Mouse (Mus musculus): ENCODE results near the gene Fuk. TPM values are rescaled to one million over a fixed set of nuclear protein-coding genes. Genes with fewer than 3 reads are reported as not detected.

Gene Fuk
- polyA plus RNA-seq, 1 experiment = 7.2 TPM

GRCm38 (mm10) chr8:110888441-110888840, 13.8 kb downstream of the Fuk start:
- Histone ChIP-seq H3K27me3 (ENCODE audit: control insufficient read depth, insufficient read depth, insufficient read length) (no peaks in the 10 kb centered on the region), H3K36me3 (ENCODE audit: control insufficient read depth, insufficient read depth) (no peaks in the 10 kb centered on the region), H3ac (ENCODE audit: control insufficient read depth, insufficient read length) (no peak overlapping the region), H3K79me2 (ENCODE audit: control insufficient read depth, insufficient read depth) (no peaks in the 10 kb centered on the region), H3K4me2 (ENCODE audit: low read depth) (no peak overlapping the region), H3K4me3 (no peak overlapping the region)
- TF ChIP-seq POLR2A (IDR thresholded peaks at IDR 0.05; ENCODE audit: insufficient read length, low read depth) = no peak
- TF ChIP-seq SRF (IDR thresholded peaks at IDR 0.05; ENCODE audit: control insufficient read depth, insufficient read length, low read depth) = no peak
- no peak for TF ChIP-seq TCF12 (IDR thresholded peaks at IDR 0.05; ENCODE audit: insufficient read depth, poor library complexity, severe bottlenecking)
- TF ChIP-seq TCF3 (IDR thresholded peaks at IDR 0.05; ENCODE audit: insufficient read length, low read depth) = no peak
- no peak for TF ChIP-seq MYOD1 (IDR thresholded peaks at IDR 0.05; ENCODE audit: control insufficient read depth in 1 of 3, insufficient read length in 2 of 3, low read depth in 2 of 3)
- TF ChIP-seq MAX (IDR thresholded peaks at IDR 0.05; ENCODE audit: low read depth) = no peak

- TF ChIP-seq TCF3 (IDR thresholded peaks at IDR 0.05; ENCODE audit: insufficient read length, low read depth) (no peak), USF1 (IDR thresholded peaks at IDR 0.05; ENCODE audit: low read depth) (no peak), POLR2A (IDR thresholded peaks at IDR 0.05; ENCODE audit: insufficient read length, low read depth) (no peak), SRF (IDR thresholded peaks at IDR 0.05; ENCODE audit: control insufficient read depth, insufficient read length, low read depth) (no peak), MYOD1 (IDR thresholded peaks at IDR 0.05; ENCODE audit: control insufficient read depth in 1 of 3, insufficient read length in 2 of 3, low read depth in 2 of 3) (no peak), POLR2AphosphoS2 (IDR thresholded peaks at IDR 0.05; ENCODE audit: insufficient read length, low read depth) (no peak), MAX (IDR thresholded peaks at IDR 0.05; ENCODE audit: low read depth) (no peak), MYOG (IDR thresholded peaks at IDR 0.05; ENCODE audit: control insufficient read depth in 1 of 3, insufficient read depth in 1 of 3, insufficient read length in 2 of 3, low read depth in 2 of 3) (no peak), REST (IDR thresholded peaks at IDR 0.05; ENCODE audit: insufficient read depth, insufficient read length) (no peak), E2F4 (IDR thresholded peaks at IDR 0.05; ENCODE audit: insufficient read depth) (no peak)
- Histone ChIP-seq H3K79me2 (ENCODE audit: control insufficient read depth, insufficient read depth) (no peaks in the 10 kb centered on the region), H3ac (ENCODE audit: control insufficient read depth, insufficient read length) (no peak overlapping the region), H3K27me3 (ENCODE audit: control insufficient read depth, insufficient read depth, insufficient read length) (no peaks in the 10 kb centered on the region), H3K36me3 (ENCODE audit: control insufficient read depth, insufficient read depth) (no peaks in the 10 kb centered on the region), H3K4me2 (ENCODE audit: low read depth) (no peak overlapping the region), H3K4me3 (no peak overlapping the region)
These were observed 14.7 kb downstream of the Fuk start for GRCm38 (mm10) chr8:110887551-110887950.

GRCm38 (mm10) chr8:110886634-110887033, 15.7 kb downstream of the Fuk start:
- no peak overlapping the region for H3K4me2 ChIP-seq (ENCODE audit: low read depth)
- no peak overlapping the region for H3ac ChIP-seq (ENCODE audit: control insufficient read depth, insufficient read length)
- H3K36me3 ChIP-seq (ENCODE audit: control insufficient read depth, insufficient read depth) = peaks cover 1% of the 10 kb centered on the region
- H3K27me3 ChIP-seq (ENCODE audit: control insufficient read depth, insufficient read depth, insufficient read length) = no peaks in the 10 kb centered on the region
- H3K79me2 ChIP-seq (ENCODE audit: control insufficient read depth, insufficient read depth) = no peaks in the 10 kb centered on the region
- no peak overlapping the region for H3K4me3 ChIP-seq
- TF ChIP-seq TCF3 (IDR thresholded peaks at IDR 0.05; ENCODE audit: insufficient read length, low read depth) (no peak), MAX (IDR thresholded peaks at IDR 0.05; ENCODE audit: low read depth) (no peak), TCF12 (IDR thresholded peaks at IDR 0.05; ENCODE audit: insufficient read depth, poor library complexity, severe bottlenecking) (no peak), SRF (IDR thresholded peaks at IDR 0.05; ENCODE audit: control insufficient read depth, insufficient read length, low read depth) (peak; percentile 97), E2F4 (IDR thresholded peaks at IDR 0.05; ENCODE audit: insufficient read depth) (no peak), POLR2AphosphoS2 (IDR thresholded peaks at IDR 0.05; ENCODE audit: insufficient read length, low read depth) (no peak), MYOD1 (IDR thresholded peaks at IDR 0.05; ENCODE audit: control insufficient read depth in 1 of 3, insufficient read length in 2 of 3, low read depth in 2 of 3) (peak in 2 of 3 experiments; percentile 21 to 35), MYOG (IDR thresholded peaks at IDR 0.05; ENCODE audit: control insufficient read depth in 1 of 3, insufficient read depth in 1 of 3, insufficient read length in 2 of 3, low read depth in 2 of 3) (peak in 2 of 3 experiments; percentile 16 to 42), CEBPB (IDR thresholded peaks at IDR 0.05; ENCODE audit: insufficient read depth, poor library complexity, severe bottlenecking) (no peak), REST (IDR thresholded peaks at IDR 0.05; ENCODE audit: insufficient read depth, insufficient read length) (no peak), USF1 (IDR thresholded peaks at IDR 0.05; ENCODE audit: low read depth) (no peak), POLR2A (IDR thresholded peaks at IDR 0.05; ENCODE audit: insufficient read length, low read depth) (no peak)

GRCm38 (mm10) chr8:110883824-110884223, 18.5 kb downstream of the Fuk start:
- Histone ChIP-seq H3K79me2 (ENCODE audit: control insufficient read depth, insufficient read depth) (no peaks in the 10 kb centered on the region), H3K36me3 (ENCODE audit: control insufficient read depth, insufficient read depth) (peaks cover 22% of the 10 kb centered on the region)
- TF ChIP-seq MYOD1 (IDR thresholded peaks at IDR 0.05; ENCODE audit: control insufficient read depth in 1 of 3, insufficient read length in 2 of 3, low read depth in 2 of 3) (no peak), MAX (IDR thresholded peaks at IDR 0.05; ENCODE audit: low read depth) (no peak), POLR2AphosphoS2 (IDR thresholded peaks at IDR 0.05; ENCODE audit: insufficient read length, low read depth) (peak; percentile 57), MYOG (IDR thresholded peaks at IDR 0.05; ENCODE audit: control insufficient read depth in 1 of 3, insufficient read depth in 1 of 3, insufficient read length in 2 of 3, low read depth in 2 of 3) (no peak)

GRCm38 (mm10) chr8:110881741-110882310, 20.5 kb downstream of the Fuk start:
- Histone ChIP-seq H3K4me2 (ENCODE audit: low read depth) (no peak overlapping the region), H3K79me2 (ENCODE audit: control insufficient read depth, insufficient read depth) (no peaks in the 10 kb centered on the region), H3K36me3 (ENCODE audit: control insufficient read depth, insufficient read depth) (peaks cover 31% of the 10 kb centered on the region), H3K4me3 (no peak overlapping the region), H3ac (ENCODE audit: control insufficient read depth, insufficient read length) (no peak overlapping the region), H3K27me3 (ENCODE audit: control insufficient read depth, insufficient read depth, insufficient read length) (no peaks in the 10 kb centered on the region)
- TF ChIP-seq USF1 (IDR thresholded peaks at IDR 0.05; ENCODE audit: low read depth) (no peak), CEBPB (IDR thresholded peaks at IDR 0.05; ENCODE audit: insufficient read depth, poor library complexity, severe bottlenecking) (no peak), MYOG (IDR thresholded peaks at IDR 0.05; ENCODE audit: control insufficient read depth in 1 of 3, insufficient read depth in 1 of 3, insufficient read length in 2 of 3, low read depth in 2 of 3) (no peak)

More at GRCm38 (mm10) chr8:110883824-110884223, 18.5 kb downstream of the Fuk start:
- no peak overlapping the region for H3K4me2 ChIP-seq (ENCODE audit: low read depth)
- H3K27me3 ChIP-seq (ENCODE audit: control insufficient read depth, insufficient read depth, insufficient read length) = no peaks in the 10 kb centered on the region
- H3ac ChIP-seq (ENCODE audit: control insufficient read depth, insufficient read length) = no peak overlapping the region
- H3K4me3 ChIP-seq = no peak overlapping the region
